Mouse (Mus musculus) kidney, postnatal 36 days (tissue): ENCODE measurements around the gene Meltf.

Source experiments
- DNase-seq, 2 experiments: peaks; one replicate each; pipeline ENCODE4 v3.0.0; 2021 to 2022; ENCODE audit warnings: mixed read lengths in 2 of 2

Meltf gene

DNA sequence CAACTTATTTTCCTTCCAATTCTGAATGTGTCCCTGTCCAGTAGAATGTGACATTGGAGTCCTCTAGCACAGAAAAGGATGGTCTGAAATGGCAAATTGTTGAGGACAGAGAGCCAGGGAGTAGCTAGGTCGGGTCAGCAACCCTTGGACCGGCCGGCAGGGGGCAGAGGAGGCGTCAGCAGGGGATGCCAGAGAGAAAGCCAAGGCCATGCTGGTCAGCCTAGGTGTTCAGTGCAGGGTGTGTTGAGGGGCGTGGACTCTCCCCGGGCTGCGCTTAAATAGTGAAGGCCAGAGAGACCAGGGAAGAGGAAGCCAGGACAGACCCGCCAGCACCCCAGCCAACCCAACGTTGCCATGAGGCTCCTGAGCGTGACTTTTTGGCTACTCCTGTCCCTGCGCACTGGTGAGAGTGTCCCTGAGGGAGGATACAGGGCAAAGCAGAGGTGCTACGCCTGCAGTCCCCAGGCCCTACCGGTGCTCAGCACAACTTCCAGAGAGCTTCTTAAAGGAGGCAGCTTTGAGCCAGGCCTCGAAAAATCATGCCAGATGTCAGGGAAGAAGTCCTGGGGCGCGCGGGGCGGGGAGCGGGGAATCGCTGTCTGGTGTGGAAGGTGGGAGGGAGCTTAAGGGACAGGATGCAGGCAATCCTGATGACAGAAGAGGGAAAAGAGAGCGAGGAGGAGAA, at the start of gene Meltf:
Meltf (plus strand) TSS at position 238 of the 685 bp plus-strand sequence.
- DNase-seq = peak; percentile 72 to 91

DNA sequence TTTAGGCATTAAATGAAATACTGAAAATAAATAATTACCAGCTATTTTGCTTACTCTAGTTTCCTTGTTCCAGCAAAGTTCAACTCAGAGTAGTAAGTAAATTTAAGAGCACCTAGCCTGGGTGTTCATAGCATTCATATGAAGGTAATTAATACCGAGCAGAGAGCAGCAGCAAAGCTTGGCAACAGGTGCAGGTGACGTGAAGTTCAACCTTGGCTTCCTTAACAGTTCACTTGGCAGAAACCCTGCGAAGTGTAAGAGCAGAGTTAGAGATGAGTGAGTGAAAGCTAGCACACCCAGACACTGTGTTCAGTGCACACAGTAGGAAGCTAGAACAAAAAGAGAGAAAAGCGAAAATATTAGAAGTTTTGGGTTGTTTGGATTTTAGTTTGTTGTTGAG, 47.9 kb upstream of the Meltf start:
- DNase-seq = peak; percentile 25 to 59

DNA sequence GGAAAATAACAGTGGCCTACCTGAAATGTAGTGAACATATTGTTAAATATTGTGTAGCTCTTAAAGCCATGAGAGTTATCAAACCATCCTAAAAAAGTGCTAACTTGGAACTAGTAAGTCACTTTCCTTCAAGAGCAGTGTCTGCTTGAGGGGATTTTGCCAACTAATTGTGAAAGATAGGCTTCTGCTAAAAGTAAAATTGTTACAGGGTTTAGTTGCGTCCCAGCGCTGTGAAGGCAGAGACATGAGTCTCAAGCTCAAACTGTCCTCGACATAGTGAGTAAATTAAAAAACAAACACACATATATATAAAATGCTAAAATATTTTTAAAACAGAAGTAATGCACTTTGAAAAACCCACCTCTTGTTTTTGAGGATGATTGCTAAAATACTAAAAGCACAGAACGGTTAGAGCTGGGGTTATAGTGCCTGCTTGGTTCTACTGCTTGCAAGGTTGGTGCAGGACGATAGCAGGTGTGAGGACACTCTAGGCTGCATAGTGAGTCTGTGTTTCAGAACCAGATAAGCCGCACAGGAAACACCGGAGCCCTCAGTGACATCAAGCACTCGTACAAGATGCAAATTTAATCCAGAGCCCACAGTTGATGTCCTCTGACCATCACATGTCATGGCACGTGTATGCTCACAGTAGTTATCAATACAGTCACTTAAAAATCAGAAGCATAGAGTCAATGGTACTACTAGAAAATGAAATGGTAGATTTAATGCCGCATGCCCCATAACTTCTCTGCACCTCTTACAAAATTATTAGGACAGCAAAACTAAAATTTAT, 45.8 kb upstream of the Meltf start:
- DNase-seq = no peak

DNA sequence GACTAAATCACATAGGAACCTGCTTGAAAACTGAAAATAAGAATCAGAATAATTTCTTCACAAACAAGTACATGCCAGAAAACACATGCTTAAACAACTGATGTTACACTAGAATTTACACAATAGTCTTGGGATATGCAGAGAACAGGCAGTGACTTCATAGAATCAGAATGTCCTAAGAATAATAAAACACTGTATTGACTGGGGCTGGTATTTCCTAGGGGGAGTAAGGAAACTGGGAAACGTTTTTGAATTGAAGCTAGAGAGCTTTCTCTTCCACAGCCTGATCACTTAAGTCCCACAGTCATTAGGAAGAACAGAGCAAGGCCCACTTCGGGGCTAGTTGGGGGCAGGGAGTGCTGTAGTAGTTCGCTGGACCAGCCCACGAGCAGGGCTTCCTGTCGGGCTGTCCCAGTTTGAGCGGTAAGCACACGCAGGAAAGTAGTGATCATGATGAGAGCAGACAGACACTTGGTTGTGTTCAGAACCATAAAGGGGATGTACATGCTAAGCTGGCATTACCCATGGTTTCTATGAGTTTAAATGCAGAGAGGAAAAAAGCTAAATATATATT, 44.5 kb upstream of the Meltf start:
- peak in 1 of 2 experiments; percentile 8 for DNase-seq

DNA sequence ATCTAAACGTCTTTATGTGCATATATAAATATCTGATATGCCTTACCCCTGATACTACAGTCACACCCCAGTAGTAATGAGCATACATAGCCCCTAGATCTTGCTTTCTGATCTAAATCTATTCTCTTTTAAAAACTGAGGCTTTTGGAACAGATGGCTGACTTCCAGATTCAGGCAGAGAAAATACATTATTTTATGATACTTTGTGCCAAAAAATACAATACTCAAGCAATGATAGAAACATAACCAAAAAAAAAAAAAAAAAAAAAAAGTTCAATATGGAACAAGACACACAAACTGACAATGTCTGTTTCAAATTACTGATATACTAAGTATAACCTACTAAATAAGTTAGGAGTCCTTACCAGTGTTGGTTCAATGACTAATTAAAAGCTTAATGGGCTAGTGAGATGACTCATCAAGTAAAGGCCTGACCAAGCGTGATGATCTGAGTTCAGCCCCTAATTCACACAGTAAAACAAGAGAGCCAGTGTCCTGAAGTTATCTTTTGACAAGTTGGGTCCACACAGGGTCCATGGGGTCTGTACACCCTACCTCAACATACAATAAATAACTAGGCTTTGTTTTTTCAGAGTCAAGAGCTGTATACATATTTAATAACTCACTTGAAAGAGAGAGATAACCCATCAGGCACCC, 43.8 kb upstream of the Meltf start:
- DNase-seq = no peak

DNA sequence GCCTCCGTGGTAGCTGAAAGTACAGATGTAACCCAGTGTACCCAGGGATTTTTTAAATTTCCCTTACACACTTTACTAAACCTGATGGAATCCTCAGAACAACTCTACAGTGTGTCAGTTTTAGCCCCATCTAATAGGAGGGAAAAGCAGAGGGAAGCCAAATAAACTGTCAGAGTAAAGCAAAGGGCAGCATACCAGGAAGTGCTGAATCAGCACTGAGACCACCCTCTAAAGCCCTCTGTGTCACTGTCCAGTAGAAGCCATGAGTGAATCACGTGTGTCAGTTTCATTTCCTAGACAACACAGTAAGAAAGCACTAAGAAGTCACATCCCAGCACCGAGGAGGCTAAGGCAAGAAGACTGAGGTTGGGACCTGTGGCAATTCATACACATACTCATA, 41.2 kb upstream of the Meltf start:
- no peak for DNase-seq

DNA sequence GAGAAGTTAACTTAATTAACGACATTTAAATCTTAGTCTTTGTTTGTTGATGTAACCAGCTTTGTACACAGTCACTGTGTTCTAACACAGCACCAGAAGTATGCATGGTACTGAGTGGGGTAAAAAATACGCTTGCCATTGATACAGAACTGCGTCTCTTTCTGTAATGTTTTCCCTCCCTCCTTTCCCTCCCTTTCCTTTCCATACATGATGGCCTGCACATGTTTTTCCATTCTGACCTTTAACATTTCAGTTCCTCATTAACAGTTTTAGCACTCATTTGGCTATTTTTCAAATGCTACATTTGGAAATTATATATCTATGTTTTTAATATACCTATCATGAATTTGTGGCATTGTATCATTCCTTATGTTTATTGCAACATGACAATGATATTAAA, 34.4 kb upstream of the Meltf start:
- DNase-seq = no peak

DNA sequence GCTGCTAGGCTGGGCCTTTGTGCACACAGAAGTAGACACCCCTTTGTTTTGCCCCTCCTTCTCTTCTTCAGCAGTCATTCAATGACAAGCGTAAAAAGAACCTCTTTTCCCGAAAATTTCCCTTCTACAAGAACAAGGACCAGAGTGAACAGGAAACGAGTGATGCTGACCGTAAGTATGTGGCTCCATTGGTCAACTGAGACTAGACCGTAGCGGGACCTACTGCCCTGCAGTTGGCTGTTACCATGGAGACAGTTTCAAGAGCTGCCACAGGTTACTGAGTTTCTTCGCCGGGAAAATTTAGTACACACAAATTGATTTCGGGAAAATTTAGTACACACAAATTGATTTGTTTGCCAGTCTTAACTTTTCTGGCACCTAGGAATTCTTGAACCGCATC, 31.8 kb upstream of the Meltf start:
- no peak for DNase-seq

DNA sequence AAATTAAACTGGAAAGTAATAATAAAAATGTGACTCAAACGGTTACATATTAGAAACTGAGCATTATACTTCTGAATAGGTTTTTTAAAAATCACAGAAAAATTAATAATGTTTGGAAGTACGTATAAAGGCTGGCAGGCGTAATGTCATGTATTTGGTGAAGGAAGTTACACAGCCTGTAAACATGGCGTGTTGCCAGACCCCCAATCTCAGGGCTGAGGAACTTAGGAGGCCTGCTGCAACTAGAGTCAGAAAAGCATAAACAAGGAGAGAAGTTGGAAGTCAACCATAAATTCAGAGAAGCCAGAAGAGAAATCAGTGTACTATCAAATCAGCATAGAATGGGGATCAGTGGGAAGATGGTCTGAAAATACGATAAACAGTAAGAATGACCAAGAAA, 14.7 kb upstream of the Meltf start:
- DNase-seq = no peak

DNA sequence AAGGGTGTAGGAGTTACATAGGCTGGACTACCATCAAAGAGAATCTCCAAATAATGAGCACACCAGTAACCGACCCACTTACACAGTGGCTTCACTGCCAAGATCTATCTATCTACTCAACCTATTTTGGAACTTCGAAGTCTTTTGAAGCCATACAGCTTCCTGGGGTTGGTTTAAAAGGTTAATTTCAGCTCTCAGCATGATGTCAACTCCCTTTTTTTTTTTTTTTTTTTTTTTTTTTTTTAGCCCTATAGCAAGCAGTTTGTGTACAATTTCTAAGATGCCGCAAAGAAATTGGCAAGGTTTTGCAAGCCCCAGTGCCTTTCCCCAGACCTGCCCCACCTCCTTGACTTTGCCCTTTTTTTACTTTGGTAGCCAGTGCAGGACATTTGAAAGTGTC, 13.4 kb upstream of the Meltf start:
- no peak for DNase-seq

DNA sequence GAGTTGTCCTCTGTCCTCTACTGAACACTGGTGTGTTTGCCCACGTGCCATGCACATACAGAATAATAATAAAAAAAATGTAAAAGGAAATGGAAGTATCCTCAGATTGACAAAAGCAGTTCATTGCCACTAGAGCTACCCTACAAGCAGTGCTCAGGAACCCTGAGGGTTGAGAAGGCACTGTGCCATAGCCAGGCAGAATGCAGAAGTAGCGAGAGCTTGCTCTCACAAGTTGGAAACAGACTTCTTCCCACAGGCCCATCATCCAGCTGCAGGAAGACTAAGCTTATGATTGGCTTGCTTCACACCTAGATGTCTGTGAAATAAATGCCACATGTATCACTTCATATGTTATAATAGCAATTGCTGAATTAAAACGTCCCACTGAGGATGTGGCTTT, 11.7 kb upstream of the Meltf start:
- DNase-seq = no peak

DNA sequence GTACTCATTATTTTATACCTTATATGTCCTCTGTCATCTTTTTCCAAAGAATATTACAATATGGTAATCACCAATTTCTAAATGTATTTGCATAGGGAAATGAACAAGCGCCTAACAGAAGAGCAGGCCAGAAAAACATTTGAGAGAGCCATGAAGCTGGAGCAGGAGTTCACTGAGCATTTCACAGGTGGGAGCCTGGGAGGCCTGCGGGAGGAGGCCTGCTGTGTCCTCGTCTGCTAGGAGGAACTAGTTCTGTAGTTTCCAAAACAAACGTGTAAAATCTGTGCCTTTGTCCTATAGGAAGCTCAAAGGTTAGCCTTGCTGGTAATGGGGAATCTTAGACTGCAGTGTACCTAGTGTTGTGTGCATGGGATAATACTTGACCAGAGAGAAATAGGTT, 10.9 kb upstream of the Meltf start:
- DNase-seq = no peak

DNA sequence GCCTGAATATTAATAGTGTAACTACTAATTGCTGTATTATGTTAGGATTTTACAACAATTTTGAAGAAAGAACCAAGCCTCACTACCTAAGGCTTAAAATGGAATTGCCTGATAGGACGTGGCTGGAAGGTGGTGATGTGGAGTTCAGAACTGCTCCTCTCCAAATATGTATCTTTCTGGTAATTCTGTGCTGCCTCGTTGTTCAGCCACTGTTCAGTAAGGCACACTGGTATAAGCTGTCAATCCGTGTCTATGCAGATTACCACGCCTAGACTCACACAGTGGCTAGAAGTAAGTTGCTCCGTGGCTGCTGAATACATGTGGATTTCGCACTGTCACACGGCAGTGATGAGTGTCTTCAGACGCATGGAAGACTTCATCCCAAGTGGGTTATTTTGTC, 4.9 kb upstream of the Meltf start:
- DNase-seq = no peak

DNA sequence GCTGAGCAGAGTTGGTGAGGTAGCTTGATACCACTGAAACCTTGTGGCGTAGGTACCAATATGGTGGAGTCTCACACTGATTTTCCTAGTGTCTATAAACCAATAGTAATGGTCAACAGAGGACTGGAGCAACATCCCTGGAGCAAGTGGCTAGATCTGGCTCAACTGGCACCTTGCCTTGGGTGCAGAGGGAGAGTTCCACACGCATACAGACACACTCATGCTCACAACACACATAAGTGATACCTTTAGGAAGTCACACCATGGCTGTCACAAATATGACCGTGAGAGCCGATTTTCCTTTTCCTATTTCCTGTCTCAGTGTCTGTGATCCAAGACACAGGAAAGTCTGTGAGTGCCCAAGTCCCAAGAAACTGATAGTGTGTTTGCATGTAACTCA, 3.2 kb upstream of the Meltf start:
- no peak for DNase-seq

DNA sequence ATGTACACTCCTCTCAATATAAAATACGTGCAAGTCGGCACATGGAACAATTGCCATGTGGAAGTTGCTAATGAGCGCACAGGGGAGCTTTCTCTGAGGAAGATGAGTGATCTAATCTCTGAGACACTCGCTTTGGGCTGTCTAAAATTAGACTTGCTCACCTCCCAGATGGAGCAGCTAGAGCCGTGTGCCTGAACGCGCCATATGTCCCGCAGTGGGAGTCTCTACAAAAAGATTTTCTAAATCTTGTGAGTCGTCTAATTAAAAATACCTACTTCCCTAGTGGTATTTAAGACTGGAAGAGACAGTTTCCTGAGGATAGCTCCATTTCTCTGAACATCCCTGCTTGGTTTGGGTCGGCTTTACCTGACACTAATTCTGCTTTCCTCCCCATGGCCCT, 2.2 kb upstream of the Meltf start:
- DNase-seq = no peak

DNA sequence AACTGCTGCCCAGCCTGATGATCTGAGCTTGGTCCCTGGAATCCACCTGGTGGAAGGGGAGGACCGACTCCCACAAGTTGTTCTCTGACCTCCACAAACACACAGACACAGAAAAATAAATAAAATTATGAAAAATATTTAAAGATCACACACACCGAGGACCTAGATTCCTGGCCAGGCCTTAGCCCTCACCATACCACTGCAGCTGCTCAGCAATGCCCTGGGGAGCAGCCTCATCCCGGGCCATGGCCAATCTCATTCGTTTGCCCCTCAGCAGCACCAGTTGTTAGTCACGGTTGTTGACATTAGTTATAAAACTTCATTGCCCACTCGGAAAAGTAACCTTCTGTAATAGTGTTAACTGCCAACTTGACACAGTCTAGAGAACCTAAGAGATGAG, 558 bp upstream of the Meltf start:
- no peak for DNase-seq

DNA sequence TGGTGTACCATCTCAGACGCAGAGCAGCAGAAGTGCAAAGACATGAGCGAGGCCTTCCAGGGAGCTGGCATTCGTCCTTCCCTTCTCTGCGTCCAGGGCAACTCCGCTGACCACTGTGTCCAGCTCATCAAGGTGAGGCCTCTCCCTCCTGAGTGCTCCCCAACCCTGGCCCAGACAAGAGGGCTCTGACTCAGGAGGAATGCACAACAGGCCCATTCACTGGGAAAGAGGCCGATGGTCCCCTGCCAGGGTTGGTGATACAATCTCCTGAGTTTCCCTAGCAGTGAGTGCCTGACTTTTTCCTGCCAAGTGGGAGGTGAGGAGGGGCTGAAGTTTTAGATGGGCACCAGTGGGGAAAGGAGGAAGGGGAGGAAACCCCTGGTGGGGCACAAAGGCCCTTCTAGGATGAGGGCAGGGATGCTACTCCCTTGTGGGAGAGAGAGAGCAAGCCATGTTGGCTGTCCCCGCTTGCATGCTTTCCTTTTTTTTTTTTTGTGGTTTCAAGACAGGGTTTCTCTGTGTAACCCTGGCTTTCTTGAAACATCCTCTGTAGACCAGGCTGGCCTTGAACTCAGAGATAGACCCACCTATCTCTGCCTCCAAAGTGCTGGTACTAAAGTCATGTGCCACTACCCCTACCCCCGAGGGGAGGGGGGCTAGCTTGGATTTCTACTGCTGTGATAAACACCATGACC, 1.7 kb downstream of the Meltf start:
- DNase-seq = no peak

DNA sequence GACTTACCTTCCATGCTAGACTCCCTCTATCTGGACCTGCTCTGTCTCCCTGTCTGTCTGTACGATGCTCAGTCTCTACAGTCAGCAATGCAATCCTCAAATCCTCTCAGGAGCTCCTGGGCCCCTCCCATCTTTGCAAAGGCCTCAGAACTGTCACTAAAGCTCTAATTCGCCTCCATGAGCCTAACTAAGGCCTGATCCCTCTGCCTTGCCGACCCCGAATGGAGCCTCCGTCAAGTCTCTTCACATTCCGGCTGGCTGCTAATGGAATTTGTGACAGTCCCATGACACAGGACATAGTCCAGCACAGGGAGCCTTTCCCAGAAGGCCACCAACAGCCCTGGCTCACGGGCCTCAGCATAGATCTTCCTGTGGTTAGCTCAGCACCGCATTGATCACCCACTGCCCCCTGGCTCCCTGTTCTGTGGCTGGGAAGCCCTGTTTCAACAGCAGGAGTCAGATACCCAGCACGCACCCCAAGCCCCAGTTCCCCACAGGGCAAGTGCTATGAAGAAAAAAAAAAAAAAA, 3.8 kb downstream of the Meltf start:
- peak; percentile 6 to 19 for DNase-seq

DNA sequence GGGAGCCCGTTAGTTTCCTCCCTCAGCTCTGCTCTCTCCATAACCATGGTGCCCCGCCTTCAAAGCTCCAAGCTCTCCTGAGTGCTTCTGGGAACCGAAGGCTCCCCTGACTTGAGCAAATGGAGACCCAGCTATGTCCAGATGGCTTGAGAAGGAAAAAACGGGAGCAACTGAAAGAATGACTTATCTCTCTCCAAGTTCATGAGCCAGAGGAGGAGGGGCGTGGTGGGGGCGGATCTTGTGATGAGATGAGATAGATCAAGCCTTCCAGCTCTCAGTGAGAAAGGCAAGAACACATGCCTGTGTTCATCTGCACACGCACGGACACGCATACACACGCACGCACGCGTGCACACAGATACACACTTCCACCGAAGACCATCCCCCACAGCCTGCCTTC, 4.7 kb downstream of the Meltf start:
- peak in 1 of 2 experiments; percentile 13 for DNase-seq

DNA sequence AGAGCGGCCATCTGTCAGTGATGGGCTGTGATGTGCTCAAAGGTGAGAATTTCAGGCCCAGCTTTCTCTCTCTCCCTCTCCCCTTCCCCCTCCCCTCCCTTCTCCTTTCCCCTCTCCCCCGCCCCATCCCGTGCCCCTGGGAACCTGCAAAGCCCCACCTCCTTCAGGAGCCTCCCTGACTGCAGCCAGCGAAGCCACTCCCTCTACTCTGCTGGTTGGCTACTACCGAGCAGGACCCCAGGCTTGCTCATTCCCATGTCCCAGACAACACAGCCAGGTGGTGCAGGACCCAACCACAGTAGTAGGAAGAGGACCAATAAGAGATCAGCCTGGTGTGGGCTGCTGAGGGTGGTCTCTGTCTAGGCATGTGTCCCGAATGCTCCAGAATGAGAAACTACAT, 5.3 kb downstream of the Meltf start:
- no peak for DNase-seq

DNA sequence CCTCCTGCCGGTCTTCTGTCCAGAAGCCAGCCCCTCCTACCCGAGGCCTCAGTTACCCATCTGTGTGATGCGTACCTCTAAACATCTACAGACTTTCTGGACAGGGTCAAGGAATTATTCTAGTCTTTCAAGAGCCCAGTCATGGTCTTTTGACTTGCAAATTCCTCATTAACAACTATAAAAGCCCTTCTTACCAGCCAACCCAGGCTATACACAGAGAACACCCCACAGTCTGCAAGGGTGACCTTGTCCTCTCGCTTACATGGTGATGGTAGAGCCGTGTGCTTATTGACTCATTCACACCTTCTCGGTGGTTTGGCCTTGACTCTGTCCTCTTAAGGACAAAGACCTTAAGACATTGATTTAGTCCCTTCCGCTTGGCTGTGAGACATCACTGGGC, 12.3 kb downstream of the Meltf start:
- no peak for DNase-seq

DNA sequence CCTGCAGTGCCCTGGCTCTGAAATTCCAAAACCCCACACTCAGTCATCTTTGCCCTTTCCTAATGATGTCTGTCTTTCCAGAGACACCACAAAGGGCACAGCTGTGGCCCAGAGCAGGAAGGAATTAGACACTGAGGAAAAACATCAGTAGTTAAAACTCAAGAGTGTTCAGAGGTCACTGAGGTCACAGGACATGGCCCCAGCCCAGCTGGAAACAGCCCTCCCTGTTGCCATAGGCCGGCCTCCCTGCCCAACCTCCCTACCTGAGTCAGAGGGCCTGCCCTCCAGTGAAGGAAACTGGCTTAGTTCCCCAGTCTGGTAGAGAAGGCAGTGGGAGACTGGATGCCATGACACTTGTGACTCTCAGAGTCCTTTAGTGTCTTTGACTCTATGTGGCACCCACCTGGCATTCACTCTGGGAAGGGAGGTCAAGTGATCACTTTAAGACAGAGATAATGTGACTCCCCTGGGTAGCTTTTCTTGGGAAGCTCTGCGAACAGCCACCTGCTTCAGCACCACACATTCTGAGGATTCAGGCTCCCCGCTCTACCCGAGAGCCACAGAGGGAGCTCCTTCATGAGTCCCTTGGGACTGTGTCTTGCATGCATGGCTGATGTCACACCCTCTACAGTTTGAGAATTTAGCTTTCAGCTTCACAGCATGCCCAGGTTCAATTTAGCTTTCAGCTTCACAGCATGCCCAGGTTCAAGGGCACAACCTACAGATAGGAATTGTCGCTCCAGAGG, 15.0 kb downstream of the Meltf start:
- DNase-seq = no peak
